Mouse (Mus musculus) adrenal gland, postnatal 36 days (tissue): ENCODE data around the gene Dis3l2. TPM values are rescaled to one million over a fixed set of nuclear protein-coding genes. Genes with fewer than 3 reads are reported as not detected.
A peak's percentile ranks its signal among the peaks of the same experiment; 100 is the strongest.

ENCODE experiments used
- DNase-seq, 2 experiments: peaks; one replicate each; pipeline ENCODE4 v3.0.0; 2021; ENCODE audit warnings: mixed read lengths in 1 of 2
- total RNA-seq, 2 experiments: library from RNA; stranded (reverse); gene quantifications; 2 replicates each; pipeline ENCODE4 v1.2.3; 2021

Dis3l2 gene
- total RNA-seq, 2 experiments from 2014 or later, result 12.2 to 19.3 TPM

- no peak for DNase-seq
Measured at GRCm38 (mm10) chr1:86733160-86733821, 29.7 kb downstream of the Dis3l2 start.

DNA sequence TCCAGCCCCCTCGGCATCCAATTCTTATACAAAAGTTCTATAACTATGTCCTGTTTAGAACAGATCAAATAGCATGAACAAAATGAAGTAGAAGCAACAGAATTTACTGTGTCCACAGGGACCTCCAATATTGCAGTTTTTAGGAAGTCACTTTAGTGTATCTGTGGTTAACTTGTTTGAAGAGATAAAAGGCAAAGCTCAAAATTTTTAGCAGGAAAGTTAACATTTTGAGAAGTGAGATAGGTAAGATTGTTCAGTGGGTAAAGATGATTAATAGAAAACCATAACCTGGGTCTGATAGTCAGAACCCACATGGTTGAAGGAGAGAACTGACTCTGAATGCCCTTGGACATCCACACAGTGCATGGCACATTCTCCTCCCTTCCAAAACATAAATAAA, 32.8 kb downstream of the Dis3l2 start:
- no peak for DNase-seq

DNA sequence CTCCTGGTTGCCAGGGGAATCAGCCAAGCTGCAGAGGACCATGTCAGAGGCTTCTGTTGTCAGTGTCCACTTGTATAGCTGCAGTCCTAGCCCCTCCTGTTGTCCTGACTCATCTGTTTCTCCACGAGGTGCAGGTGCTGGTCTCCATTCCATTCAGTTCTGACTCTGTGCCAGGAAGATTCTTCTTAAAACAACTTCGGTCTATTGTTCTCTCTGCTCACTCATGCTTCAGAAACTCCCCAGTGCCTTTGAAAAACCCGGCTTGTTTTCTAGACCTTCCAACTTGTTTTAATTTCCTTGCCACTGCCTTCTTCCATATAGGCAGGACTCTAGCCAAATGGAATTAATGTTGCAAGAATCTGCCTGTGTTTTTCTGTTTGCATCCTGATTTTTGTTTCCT, 39.3 kb downstream of the Dis3l2 start:
- DNase-seq, result no peak

DNA sequence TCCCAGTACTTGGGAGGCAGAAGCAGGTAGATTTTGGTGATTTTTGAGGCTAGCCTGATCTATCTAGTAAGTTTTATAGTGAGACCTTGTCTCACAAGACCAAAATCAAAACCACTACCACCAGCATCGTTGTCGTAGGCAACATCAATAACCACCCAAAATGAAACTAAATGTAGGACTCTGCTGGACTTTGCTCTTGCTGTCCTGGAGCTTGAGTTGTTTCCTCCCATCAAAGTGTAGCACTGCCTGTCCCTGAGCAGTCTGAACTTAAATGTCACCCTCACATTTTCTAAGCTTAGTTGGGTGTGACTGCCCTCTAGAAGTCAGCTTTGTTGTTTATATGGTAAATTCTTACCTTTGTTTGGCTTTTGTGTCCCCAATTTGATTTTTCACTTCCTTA, 43.4 kb downstream of the Dis3l2 start:
- no peak for DNase-seq

DNA sequence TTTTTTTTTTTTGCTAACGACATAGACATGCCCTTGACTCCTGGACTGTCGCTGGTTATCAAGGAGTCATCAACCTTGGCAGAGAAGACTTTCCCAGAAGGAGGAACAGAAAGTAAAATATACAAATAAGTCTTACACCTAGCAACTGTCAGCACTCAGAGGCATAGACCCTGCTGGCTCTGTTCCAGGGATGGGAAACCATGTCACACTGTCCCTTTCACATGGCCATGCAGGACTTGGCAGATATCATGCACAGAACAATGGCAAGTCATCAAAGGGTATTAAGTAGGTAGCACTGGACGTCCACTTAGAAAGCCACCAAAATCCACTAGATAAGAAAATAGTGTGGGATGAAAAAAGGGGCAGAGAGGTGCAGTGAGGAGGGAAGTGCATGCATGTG, 46.5 kb downstream of the Dis3l2 start:
- DNase-seq, result no peak

DNA sequence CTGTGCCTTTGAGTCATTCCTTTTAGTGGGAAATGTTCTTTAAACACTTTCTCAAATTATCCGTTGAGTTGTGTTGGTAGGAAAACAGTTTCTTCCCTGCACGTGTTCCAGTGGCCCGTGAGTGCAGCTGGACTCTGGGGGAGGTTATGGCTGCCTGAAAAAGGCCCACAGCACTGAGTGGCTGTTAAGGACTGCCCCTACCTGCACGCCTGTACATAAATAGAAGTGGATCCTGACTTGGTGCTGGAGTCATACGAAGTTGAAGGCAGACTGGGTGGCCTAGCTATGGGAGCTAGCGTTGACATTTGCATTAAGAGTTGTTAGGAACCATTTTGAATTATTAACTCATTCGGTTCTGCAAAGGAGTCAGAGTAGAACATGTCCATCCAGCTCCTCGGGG, 49.8 kb downstream of the Dis3l2 start:
- no peak for DNase-seq

GRCm38 (mm10) chr1:86754335-86754734, 50.7 kb downstream of the Dis3l2 start:
- no peak for DNase-seq

DNA sequence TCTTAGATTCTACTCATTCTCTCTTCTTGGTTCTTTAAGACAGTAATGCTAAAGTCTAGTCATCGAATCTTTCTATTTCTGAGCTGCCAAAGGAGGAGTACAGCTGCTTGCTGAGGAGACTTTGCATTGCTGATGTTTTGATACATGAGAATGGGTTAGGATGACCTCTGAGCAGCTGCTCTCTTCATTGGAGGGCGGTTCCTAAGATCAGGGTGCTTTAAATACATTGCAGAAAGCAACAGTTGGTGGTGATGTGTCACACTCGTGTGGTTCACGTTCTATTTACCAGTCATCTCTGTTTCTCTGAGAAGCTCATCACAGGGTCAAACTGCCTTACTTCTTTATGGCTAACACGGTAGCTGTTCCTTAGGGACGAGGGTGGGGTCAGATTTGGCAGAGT, 54.5 kb downstream of the Dis3l2 start:
- DNase-seq, result no peak

- DNase-seq, result no peak
Measured at GRCm38 (mm10) chr1:86762161-86762560, 58.6 kb downstream of the Dis3l2 start.

GRCm38 (mm10) chr1:86801241-86801640, 97.6 kb downstream of the Dis3l2 start:
- no peak for DNase-seq

DNA sequence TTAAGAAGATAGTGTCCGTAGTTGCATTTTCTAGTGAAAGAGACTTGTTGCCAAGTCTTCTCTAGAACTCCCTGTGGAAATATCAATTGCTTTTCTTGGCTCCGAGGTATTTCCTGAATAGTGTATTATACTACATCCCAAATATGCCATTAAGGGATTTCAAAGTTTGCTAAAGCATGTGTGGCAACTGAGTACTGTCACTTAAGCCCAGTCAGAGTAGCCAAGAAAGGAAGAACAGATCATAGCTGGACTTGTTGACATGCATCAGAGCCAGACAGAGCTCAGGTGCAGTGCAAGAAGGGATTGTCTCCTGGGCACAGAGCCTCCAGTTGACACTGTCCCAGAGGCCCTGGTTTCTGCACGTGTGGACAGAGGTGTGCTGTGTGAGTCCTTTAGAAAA, 108.1 kb downstream of the Dis3l2 start:
- no peak for DNase-seq

- peak; percentile 12 to 36 for DNase-seq
Measured at GRCm38 (mm10) chr1:86822266-86822665, 118.7 kb downstream of the Dis3l2 start.

- peak in 1 of 2 experiments; percentile 2 for DNase-seq
Measured at GRCm38 (mm10) chr1:86834351-86834987, 130.9 kb downstream of the Dis3l2 start.

- DNase-seq, result no peak
Measured at GRCm38 (mm10) chr1:86834988-86835387, 131.4 kb downstream of the Dis3l2 start.

DNA sequence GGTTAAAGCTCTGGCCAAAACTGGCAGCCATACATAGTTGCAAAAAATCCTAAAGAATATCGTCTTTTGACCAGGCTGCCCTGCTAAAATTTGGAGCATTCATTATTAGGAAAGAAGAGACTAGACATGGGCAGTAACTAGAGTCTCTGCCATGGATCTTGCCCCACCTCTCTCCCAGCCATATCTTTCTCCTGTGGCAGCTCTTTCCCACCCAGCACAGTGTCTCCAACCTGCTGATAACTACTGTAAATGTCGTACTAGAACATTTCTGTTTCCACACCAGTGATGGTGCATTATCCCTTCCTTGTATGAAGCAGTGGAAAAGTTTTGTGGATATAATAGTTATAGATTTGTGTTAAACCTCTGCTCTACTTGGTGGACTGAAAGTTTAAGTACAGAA, 147.1 kb downstream of the Dis3l2 start:
- DNase-seq, result no peak

DNA sequence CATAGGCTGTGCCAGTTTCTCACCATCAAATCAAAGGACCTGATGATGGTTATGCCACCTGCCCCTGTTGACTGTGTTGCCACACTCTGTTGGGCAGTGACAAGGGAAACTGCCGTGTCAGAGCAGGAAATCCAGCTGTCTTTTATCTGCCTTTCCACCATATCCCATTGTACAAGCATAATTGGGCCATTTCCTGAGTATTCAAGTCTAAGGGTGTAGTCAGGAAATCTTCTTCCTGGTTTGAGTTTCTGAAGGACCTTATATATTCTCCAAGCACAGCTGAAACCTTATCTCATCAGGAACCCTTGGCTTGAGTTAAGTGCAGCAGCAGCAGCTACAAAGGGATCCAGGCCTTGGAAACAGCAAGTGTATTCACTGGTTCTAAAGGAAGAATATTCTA, 155.3 kb downstream of the Dis3l2 start:
- no peak for DNase-seq

- DNase-seq, result no peak
Measured at GRCm38 (mm10) chr1:86859371-86859770, 155.8 kb downstream of the Dis3l2 start.

DNA sequence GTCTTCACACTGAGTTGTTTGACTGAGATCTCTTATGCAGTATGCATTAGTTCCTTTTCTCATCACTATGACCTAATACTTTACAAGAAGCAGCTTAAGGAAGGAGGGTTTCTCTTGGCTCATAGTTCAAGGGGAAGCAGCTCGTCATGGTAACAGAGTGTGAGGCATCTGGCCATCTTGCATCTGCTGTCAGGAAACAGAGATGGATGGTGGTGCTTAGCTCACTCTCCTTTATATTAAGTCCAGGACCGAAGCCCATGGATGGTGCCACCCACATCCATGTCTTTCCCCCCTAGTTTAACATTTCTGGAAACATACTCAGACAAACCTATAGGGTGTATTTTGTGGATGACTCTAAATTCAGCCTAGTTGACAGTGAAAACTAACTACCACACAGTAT, 170.1 kb downstream of the Dis3l2 start:
- DNase-seq, result no peak

DNA sequence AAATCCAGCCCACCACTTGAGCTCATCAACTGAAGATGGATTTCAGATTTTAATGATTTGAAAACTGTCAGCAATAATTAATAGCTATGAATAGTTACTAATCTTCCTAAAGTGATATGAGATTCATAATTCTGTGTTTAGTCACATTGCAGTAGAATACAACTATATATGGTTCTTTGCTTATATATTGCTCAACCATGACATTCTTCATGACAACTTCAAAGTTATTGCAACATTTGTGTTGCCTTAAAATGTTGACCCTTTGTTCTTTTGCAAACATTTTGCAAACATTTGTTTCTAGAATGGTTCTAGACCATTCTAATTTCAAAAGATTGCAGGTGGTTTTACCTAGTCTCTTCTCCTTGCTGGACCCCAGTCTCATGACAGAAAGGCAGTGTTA, 175.1 kb downstream of the Dis3l2 start:
- no peak for DNase-seq

DNA sequence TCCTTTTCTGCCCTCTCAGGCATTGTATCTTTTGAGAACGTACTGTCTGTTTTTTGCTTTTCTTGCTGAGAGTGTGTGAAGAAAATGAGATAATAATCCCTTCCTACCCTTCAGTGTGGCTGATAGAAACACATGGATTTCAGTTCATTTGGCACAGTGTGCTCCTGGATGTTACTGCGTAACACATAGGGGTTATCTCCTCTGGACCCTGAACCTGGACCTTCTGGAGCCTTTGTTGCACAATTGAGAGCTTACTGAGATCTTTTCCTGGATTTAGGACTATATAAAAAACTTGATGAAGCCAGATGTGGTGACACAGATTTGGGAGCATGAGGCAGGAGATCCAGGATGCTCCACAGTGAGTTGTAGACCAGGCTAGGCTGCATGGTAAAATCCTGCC, 175.9 kb downstream of the Dis3l2 start:
- no peak for DNase-seq

DNA sequence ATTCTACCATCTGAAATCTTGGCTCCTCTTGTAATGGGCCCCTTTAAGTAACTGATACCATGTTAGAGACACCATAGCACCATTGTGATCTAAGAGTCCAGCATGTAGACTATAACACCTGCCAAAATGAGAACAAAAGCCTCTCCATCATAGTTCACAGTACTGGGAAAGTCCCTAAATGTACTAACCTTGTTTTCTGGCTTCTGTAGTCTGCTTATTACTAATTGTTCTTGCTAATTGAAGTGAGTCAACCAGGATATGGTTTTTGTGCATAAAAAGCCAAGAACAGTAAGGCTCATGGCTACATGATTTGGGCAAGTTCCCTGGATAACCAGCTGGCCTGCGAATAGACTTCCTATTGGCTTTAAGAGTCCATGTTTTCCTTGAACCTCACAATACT, 183.5 kb downstream of the Dis3l2 start:
- no peak for DNase-seq

DNA sequence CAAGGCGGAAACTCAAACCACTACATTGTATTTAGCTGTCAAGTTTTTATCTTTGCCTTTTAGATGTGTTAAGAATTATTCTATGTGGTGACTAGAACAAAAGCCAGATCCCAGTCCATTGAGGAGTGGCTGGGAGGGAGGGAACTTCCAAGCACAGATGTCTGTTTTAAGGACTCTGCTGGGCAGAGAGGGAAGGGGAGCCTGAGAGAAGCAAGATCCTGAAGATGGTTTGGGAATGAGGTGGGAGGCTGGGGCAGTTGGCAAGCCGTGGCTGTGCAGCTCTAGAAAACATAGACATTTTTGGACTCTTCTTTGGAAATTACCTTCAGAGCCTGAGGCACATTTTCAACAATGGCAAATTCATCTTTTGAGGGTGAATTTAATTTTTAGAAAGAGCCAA, 208.9 kb downstream of the Dis3l2 start:
- DNase-seq, result no peak

DNA sequence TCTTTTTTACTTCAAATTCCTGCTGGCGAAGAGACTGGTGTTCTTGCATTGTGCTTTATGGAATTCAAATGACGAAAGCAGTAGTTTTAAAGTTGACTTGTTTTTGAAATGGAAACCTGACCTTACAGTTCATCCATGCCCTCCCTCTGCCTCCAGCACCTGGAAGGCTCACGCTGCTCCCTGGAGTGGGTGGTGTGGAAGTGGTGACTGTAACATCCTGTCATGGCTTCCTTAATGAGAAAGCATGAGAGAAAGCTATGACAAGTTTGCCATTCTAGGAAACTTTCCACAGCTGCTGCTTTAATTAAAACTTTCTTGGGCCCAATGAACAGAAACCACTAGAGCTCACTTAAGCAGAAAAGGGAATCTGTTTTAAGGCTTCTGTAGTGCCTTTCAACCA, 210.3 kb downstream of the Dis3l2 start:
- DNase-seq, result no peak

DNA sequence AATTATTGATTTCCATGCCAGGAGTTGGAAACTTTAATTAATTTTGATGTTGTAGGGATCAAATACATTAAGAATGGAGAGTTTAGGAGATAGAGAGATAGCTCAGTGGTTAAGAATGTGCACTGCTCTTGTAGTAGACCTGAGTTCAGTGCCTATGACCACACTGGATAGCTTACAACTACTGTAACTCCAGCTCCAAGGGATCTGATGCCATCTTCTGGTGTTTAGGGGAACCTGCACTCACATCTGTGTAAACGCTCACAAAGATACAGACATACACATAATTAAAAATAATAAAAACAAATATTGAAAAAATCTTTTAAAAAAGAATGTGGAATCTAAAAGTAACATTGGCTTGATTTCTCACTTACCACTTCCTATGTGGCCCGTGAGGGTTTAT, 211.1 kb downstream of the Dis3l2 start:
- no peak for DNase-seq
